4 mouse cellular contexts compared by ENCODE assay signal in the genomic region with DNA sequence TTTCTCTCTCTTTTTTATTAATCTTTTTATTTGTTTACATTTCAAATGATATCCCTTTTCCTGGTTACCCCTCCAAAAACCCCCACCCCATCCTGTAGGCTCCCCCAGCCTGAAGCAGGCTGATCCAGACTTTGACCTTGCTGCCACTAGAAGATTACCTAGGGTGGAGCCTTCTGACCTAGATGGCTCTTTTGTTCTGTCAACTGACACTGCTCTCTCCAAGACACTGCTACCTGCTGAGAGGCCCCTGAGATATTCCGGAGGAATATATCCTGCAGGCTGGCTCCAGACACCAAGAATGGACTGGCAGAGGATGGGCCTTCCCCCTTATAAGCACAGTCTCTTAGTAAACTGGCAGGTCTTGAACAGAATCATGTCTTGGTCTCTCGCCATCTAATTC.
A peak's percentile ranks its signal among the peaks of the same experiment; 100 is the strongest.
DNase-seq lines count a peak whose midpoint lies in the region.
"Not testable (repeated sequence)": the region's sequence is repeated elsewhere in the genome, so short reads cannot be mapped to it uniquely, and the experiment has no call there.

No protein-coding gene starts in this region.

- in situ Hi-C loops in ES-E14 (cut with MboI; ENCODE audit: low sequenced_read_pairs in 2 of 2, unreplicated experiment in 2 of 2) = not testable (repeated sequence)

- not testable (repeated sequence) for H3K9me3 ChIP-seq in ES-E14 (ENCODE audit: control insufficient read depth, insufficient read depth, low read depth, low read length)

- not testable (repeated sequence) for H3K4me3 ChIP-seq in ES-E14 (ENCODE audit: insufficient read depth in 1 of 2, low read depth in 1 of 2, low read length in 2 of 2, poor library complexity in 1 of 2, severe bottlenecking in 1 of 2)

- peaks cover 11 to 14% of the 10 kb centered on the region in 2 experiments; a peak in 2 of 4 replicates for H3K4me1 ChIP-seq in ES-E14 (ENCODE audit: control insufficient read depth in 2 of 2, insufficient read depth in 2 of 2, low read length in 2 of 2, poor library complexity in 1 of 2)

- H3K9ac ChIP-seq in ES-E14 (ENCODE audit: insufficient read depth, low read depth, low read length, poor library complexity, severe bottlenecking) = not testable (repeated sequence)

- H3K27ac ChIP-seq in ES-E14 (ENCODE audit: insufficient read depth, low read depth, low read length, poor library complexity, severe bottlenecking) = peak overlapping the region; percentile 70; the same call in 1 of the 2 replicates

- H3K36me3 ChIP-seq in ES-E14 (ENCODE audit: control insufficient read depth, insufficient read depth, low read length, poor library complexity, severe bottlenecking) = not testable (repeated sequence)

- DNase-seq in ES-CJ7 (ENCODE audit: low read depth, low spot score) = peak; percentile 82
- not testable (repeated sequence) for DNase-seq in ES-E14 (ENCODE audit: low read depth, low spot score)
- DNase-seq in R1 (ENCODE audit: low read depth, low spot score) = peak; percentile 62
- DNase-seq in ZHBTc4 (ENCODE audit: low read depth, low spot score) = peak; percentile 78
